Mouse (Mus musculus) heart, postnatal 36 days (tissue): ENCODE results near the gene Cyp2d10. TPM values are rescaled to one million over a fixed set of nuclear protein-coding genes. Genes with fewer than 3 reads are reported as not detected.
"Not testable (repeated sequence)": the region's sequence is repeated elsewhere in the genome, so short reads cannot be mapped to it uniquely, and the experiment has no call there.

ENCODE experiments used
- DNase-seq, 2 experiments: peaks; one replicate each; pipeline ENCODE4 v3.0.0; 2021 to 2022
- intact Hi-C: fragments of 180-260 bp; cut with DNase I; formaldehyde crosslinking; loops from one replicate; pipeline ENCODE4 v1.15.1; 2025
- total RNA-seq, 2 experiments: library from RNA; stranded (reverse); gene quantifications; 2 replicates each; pipeline ENCODE4 v1.2.3; 2021

Cyp2d10 gene
- total RNA-seq, 2 experiments from 2014 or later, result not detected

DNA sequence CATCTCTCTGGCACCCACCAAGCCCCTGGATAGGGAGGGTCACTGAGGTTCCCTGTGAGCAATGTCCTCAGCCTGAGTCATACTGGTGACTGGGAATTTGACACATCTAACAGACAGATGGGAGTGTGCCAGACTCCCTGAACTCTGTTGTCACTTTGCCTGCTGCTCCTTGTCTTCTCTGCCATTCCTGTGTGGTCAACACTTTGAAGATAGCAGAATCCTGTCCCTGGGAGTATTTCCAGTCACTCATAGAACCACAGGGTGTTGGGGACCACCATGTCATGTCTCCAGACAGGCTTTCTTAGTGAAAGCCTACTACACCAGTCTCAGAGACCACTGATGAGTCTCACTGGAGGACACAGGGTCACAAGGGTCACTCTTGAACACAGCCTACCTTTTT is 4.9 kb downstream of the Cyp2d10 start:
- DNase-seq, result no peak
- intact Hi-C loops, result no loop called here

DNA sequence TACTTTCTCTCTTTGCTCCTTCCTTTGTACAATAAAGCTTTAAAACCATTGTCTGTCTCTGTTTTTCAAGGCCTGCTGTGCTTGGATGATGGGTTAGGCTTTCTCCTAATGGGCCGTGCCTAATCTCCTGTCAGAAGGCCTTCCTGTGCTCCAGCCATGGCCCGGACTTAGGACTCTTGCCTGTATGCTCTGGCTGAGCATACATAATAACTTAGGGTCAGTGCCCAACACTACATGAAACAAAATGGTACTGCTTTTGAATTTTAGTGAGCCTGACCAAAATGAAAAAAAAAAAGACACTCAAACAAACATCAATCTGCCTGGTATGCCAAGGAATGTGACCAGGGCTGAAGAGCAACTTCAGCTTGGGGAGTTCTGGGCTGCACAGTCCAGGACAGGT is 5.5 kb downstream of the Cyp2d10 start:
- intact Hi-C loops, result no loop called here

DNA sequence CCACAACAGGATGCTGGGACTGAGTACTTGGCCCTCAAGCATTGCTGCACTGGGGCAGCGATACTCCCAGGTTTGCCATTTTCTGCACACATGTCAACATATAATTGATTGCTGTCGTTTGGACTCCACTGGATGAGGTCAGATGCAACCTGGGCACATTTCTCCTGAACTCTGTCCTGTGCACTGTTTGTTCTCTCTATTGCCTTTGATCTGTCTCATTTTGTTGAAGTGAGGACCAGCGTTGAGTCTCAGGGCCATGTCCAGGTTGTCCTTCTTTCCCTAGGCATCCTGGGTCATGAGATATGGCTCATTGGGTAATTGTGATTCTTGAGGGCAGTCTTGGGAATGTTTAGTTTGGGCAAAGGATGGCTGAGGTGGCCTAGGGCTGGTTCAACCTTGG is 11.0 kb downstream of the Cyp2d10 start:
- DNase-seq, result not testable (repeated sequence)

More for the DNA sequence above, 5.5 kb downstream of the Cyp2d10 start:
- no peak for DNase-seq

DNA sequence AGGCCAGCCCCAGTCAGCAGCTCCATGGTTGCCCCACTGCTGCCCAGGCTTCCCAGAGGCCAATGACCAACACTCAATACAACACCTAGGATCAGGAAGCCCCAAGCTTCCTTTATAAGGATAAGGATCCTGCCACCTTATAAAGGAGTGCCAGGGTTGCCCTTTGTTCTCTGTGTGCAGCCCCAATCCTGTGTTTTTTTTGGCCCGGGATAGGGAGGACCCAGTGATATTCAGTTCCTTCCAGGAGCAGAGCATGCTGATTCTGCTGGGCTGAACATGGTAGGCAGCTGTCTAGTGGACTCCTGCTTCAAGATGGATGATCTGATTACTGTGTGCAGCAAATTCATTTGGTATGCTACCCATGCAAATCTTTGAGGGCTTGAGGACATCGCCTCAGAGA is 13.1 kb downstream of the Cyp2d10 start, which contains the start of gene Cyp2d11:
TSS of gene Cyp2d11 (minus strand) at position 101 of the 400 bp plus-strand sequence.
- DNase-seq, intact Hi-C loops: not testable (repeated sequence)

More for the DNA sequence above, 11.0 kb downstream of the Cyp2d10 start:
- intact Hi-C loops, result not testable (repeated sequence)

DNA sequence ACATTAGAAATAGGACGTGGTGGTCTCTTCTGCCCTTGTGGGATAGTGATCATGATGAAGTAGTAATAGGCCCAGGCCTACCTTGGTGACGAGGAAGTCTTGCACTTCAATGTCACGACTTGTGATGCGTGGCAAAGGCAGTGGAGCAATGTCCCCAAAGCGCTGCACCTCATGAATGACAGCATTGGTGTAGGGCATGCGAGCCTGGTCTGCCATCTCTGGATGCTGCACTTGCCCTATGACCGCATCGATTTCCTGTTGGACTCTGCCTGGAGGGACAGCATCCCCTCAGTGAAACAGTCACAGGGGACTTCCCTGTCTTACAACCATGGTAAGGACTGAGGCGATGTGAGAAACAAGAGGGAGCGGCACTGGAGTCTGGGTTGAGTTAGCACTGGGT is 17.1 kb downstream of the Cyp2d10 start:
- DNase-seq, intact Hi-C loops: not testable (repeated sequence)

- DNase-seq, result no peak
- intact Hi-C loops, result no loop called here
These were observed 21.3 kb downstream of the Cyp2d10 start for GRCm38 (mm10) chr15:82385729-82386128.

DNA sequence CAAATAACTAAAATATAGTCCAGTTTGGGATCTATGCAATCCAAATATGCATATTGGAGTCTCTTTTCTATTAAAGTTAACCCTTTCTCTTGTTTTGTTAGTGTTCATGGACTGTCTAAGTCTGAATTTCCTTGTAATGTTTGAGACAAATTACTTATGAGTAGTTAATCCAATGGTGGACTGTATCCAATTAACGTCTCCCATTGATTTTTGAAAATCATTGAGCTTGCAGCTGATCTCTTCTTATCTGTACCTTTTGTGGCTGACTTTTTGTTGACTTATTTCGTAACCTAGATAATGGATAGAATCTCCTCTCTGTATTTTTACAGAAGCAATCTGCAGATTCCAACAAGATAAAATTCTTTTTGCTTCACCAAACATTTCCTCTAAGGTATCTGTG is 24.6 kb downstream of the Cyp2d10 start:
- intact Hi-C loops, result no loop called here
- no peak for DNase-seq

- no peak for DNase-seq
- intact Hi-C loops, result loop anchor here (2.0 kb wide), 1 partner anchor 36 kb away; no protein-coding TSS in a partner anchor
These were observed 26.3 kb downstream of the Cyp2d10 start for GRCm38 (mm10) chr15:82380714-82381062.

- intact Hi-C loops, result loop anchor here (2.0 kb wide), 1 partner anchor 37 kb away; no protein-coding TSS in a partner anchor
- peak; percentile 65 to 74 for DNase-seq
These were observed 26.9 kb downstream of the Cyp2d10 start, which contains the start of gene Cyp2d22 for GRCm38 (mm10) chr15:82379871-82380713. Gene Cyp2d22, minus strand, starts transcription at chr15:82380260.

- intact Hi-C loops, result no loop called here
- DNase-seq, result no peak
These were observed 27.5 kb downstream of the Cyp2d10 start for GRCm38 (mm10) chr15:82379511-82379870.

DNA sequence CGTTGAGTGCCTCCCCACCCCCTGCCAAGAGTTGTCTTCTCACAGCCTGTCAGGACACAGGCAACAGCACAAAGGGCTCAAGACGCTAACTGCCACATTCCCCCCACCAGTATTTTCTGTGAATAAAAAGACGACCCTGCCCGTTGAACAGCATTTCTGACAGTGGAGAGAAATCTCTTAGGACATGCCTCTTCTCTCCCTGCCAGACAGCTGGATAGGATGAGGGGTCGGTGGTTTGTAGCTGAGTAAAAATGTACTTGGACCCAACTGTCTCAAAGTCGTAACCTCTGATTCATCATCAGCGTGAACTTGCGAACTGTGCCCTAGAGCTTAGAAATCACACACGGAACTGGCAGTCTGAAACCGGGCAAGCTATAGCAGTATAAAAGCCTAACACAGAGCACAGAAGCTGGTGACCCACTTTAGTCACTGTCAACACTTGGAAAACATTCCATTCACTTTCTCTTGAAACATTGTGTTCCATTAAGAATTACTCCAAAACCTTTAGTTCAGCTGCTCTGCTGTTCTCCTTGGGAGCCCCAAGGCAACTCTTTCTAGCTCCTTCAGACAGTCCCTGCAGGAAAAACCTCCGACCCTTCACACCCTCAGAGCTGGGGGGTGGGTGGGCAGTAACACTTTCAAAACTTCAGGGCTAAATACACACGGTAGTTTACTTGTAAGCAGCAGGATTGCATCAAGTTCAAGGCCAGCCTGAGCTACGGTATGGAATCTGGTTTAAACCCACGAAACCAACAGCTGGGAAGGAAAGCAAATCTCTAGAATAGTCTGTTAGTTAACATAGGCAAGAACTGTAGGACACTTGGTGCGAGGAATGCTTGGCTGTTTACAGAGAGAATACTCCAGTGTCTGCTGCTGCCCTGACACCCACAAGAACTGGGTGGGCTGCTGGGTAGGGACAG is 28.5 kb downstream of the Cyp2d10 start:
- DNase-seq, result peak in 1 of 2 experiments; percentile 39
- intact Hi-C loops, result no loop called here

DNA sequence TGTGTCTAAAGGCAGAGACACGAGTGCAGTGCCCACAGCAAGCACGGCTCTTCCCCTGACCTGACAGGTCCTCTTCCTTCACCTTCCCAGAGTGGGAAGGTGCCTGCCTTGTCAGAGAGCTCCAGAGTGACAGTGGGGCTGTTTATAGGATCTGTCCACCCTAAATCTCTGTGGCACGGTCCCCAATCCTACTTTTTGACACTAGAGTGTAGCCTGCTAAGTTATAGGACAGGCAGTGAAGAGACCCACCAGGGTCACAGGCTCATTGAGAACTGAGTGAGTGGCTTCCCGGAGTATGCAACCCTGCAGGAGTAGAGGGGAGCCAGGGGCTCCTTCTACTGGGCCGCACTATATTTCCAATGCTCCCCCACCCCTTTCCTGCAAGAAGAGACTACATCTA is 29.3 kb downstream of the Cyp2d10 start:
- intact Hi-C loops, result loop anchor here (2.0 kb wide), 1 partner anchor 23 kb away; the partner anchor contains the start of gene Ndufa6
- no peak for DNase-seq

GRCm38 (mm10) chr15:82376393-82377138 is 30.4 kb downstream of the Cyp2d10 start:
- intact Hi-C loops, result loop anchor here (2.0 kb wide), 1 partner anchor 22 kb away; the partner anchor contains the start of gene Ndufa6
- peak; percentile 69 to 76 for DNase-seq

DNA sequence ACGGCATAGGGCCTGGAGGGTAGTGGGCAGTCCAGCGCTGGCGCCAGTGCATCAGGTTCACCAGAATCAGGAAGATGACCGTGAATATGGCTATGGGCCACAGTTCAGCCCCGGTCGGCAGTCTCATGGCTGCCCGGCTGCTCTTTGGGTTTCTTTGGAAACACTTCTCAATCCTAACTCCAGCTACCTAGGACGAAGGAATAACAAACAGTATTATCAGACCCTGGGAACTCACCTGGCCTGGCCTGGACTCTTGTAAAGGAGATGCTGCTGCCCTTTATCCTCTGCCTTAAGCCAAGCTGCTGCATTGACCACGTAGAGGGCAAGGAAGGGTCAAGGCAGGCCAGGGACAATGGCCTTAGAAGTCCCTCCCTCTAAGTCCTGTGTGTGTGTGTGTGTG is 31.1 kb downstream of the Cyp2d10 start:
- DNase-seq, result no peak
- intact Hi-C loops, result loop anchor here (2.0 kb wide), 1 partner anchor 21 kb away; the partner anchor contains the start of gene Ndufa6

DNA sequence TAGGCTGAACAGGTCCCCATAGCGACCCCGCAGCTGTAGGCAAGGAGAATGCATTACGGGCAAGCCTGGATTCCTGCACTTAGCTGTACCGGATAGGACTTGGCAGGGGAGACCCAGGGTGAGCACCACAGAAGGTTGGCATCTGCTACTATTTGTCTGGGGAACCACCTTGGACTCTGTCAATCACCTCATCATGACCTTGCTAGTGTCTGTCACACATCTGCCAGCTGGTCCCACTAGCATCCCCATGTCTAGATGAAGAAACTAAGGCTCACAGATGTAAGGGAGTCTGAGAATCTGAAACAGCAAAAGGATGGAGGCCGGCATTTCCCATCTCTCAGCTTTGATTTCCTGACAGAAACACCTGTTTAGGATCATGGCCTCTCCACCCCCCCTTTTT is 32.6 kb downstream of the Cyp2d10 start:
- intact Hi-C loops, result no loop called here
- no peak for DNase-seq

DNA sequence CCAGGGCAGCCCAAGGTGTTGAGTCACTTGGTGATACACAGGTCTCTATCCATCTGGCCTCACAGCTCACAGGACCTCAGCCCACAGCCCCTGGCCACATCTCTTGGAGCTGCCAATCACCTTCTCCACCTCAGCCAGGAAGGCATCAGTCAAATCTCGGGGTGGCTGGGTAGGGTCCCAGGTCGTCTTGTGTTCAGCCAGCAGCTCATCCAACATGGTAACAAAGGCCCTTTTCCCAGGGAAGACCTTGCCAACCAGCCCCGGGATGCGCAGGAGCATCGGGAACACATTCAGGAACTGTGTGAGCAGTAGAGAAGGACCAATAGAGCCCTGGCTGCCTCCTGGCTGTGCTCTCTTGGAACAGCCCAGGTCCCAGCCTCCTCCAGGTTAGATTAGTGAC is 34.0 kb downstream of the Cyp2d10 start:
- intact Hi-C loops, result no loop called here
- no peak for DNase-seq

DNA sequence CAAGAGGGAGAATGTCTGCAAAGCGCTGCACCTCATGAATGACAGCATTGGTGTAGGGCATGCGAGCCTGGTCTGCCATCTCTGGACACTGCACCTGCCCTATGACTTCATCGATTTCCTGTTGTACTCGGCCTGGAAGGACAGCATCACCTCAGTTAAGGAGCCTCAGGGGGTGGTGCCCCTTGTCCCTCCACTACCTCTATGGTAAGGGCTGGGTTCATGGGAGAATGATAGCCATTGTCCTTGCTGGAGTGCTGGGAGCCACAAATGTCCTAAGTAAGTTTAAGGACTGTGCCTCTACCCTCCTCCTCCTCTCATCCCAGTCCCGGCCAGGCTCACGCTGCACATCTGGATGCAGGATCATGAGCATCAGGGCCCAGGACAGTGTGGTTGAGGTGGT is 34.5 kb downstream of the Cyp2d10 start:
- DNase-seq, result no peak
- intact Hi-C loops, result no loop called here

- DNase-seq, result no peak
- intact Hi-C loops, result no loop called here
These were observed 38.1 kb downstream of the Cyp2d10 start for GRCm38 (mm10) chr15:82368851-82369250.

- DNase-seq, result no peak
- intact Hi-C loops, result no loop called here
These were observed 38.8 kb downstream of the Cyp2d10 start for GRCm38 (mm10) chr15:82368146-82368545.

DNA sequence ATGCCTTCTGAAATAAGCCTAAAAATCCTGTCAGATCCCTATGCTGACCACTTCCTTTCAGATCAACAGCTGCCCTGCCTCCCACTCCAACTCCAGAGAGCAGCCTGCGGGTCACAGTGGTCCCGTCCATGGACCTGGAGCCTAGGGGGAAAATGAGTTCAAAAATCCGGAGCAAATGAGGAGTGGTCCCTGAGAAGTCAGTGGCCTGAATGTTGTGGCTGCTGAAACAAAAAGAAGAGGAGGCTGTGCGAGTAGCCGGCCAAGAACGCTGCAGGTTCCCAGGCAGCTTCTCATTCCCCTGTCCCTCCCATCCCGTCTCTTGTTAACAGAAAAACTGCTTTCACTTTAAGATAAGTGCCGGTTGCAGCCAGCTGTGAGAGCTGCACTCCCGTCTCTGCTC is 42.4 kb downstream of the Cyp2d10 start:
- DNase-seq, intact Hi-C loops: not testable (repeated sequence)
